Mouse (Mus musculus) gastrocnemius, postnatal 4 days (tissue): ENCODE results near the gene Gm6902. TPM values are rescaled to one million over a fixed set of nuclear protein-coding genes. Genes with fewer than 3 reads are reported as not detected.
"Not testable (repeated sequence)": the region's sequence is repeated elsewhere in the genome, so short reads cannot be mapped to it uniquely, and the experiment has no call there.

Experiments used
- DNase-seq, 2 experiments: peaks; one replicate each; pipeline ENCODE4 v3.0.0; 2021 to 2022; ENCODE audit warnings: low spot score in 2 of 2, mixed read lengths in 2 of 2
- long read RNA-seq, 2 experiments: library from polyadenylated mRNA; stranded (forward); transcript quantifications; one replicate each; pipeline ENCODE4 v2.0.0; 2021
- total RNA-seq, 2 experiments: library from RNA; stranded (reverse); gene quantifications; 2 replicates each; pipeline ENCODE4 v1.2.3; 2021

Gm6902 gene
- total RNA-seq: not detected
- long read RNA-seq, experiment 1: 0 reads
- long read RNA-seq, experiment 2: 0 reads

GRCm38 (mm10) chr7:23278800-23279199 lies at the start of gene Gm6902:
Gene Gm6902, minus strand, starts transcription at chr7:23278900.
- not testable (repeated sequence) for DNase-seq

GRCm38 (mm10) chr7:23300892-23301291 lies 22.2 kb upstream of the Gm6902 start, which contains the start of gene Nlrp4e:
Gene Nlrp4e, plus strand, starts transcription at chr7:23301192.
- DNase-seq: not testable (repeated sequence)

- DNase-seq: not testable (repeated sequence)
Measured at GRCm38 (mm10) chr7:23251582-23251981, 27.1 kb downstream of the Gm6902 start, which contains the start of gene Vmn1r166. Gene Vmn1r166, minus strand, starts transcription at chr7:23251682.

Other genes starting within 250 kb of the Gm6902 start
- gene Vmn1r163, start 223.4 kb downstream of the Gm6902 start, total RNA-seq: not detected
- gene Gm8720, start 211.4 kb downstream of the Gm6902 start, total RNA-seq: not detected
- not detected for gene Gm10662, start 134.4 kb downstream of the Gm6902 start, total RNA-seq
- gene Vmn1r165, start 61.6 kb downstream of the Gm6902 start, total RNA-seq: not detected
- gene Vmn1r166, start 27.2 kb downstream of the Gm6902 start, total RNA-seq: not detected
- not detected for gene Nlrp4e, start 22.3 kb upstream of the Gm6902 start, total RNA-seq
- under 1 TPM; 0.16 to 0.22 TPM for gene Nlrp5, start 107.0 kb upstream of the Gm6902 start, total RNA-seq
- not detected for gene Vmn1r167, start 228.3 kb upstream of the Gm6902 start, total RNA-seq